Mouse (Mus musculus) midbrain, embryonic 11.5 days (tissue): ENCODE results near the gene H2afy2. TPM values are rescaled to one million over a fixed set of nuclear protein-coding genes. Genes with fewer than 3 reads are reported as not detected.

Experiments used
- ATAC-seq: fragments of 200-750 bp; cut with Nextera tagmentation; 2 replicates; pipeline ENCODE4 v1.8.0; 2017; ENCODE audit warnings: moderate TSS enrichment, moderate library complexity; ENCODE audit not compliant: low FRiP score
- DNase-seq: peaks from one replicate; pipeline ENCODE4 v3.0.0; 2015; ENCODE audit warnings: low spot score; ENCODE audit errors: missing footprints
- H3K27ac ChIP-seq: fragments of 300-500 bp; sonication (generic); 2 replicates; pipeline ENCODE4 v1.5.1; 2014; ENCODE audit warnings: low read depth, low read length
- H3K27me3 ChIP-seq: fragments of 300-500 bp; sonication (generic); 2 replicates; pipeline ENCODE4 v1.6.1; 2014; ENCODE audit warnings: mild to moderate bottlenecking, low read length, moderate library complexity, mixed read lengths; ENCODE audit not compliant: control insufficient read depth, insufficient read depth
- H3K36me3 ChIP-seq: fragments of 300-500 bp; sonication (generic); 2 replicates; pipeline ENCODE4 v1.6.1; 2014; ENCODE audit warnings: mild to moderate bottlenecking, low read length, moderate library complexity, mixed read lengths; ENCODE audit not compliant: control insufficient read depth, insufficient read depth
- H3K4me1 ChIP-seq: fragments of 300-500 bp; sonication (generic); 2 replicates; pipeline ENCODE4 v1.6.1; 2014; ENCODE audit warnings: low read length; ENCODE audit not compliant: control insufficient read depth, insufficient read depth
- H3K4me2 ChIP-seq: fragments of 300-500 bp; sonication (generic); 2 replicates; pipeline ENCODE4 v1.6.1; 2014; ENCODE audit warnings: mild to moderate bottlenecking, moderate library complexity
- H3K4me3 ChIP-seq: fragments of 300-500 bp; sonication (generic); 2 replicates; pipeline ENCODE4 v1.5.1; 2014; ENCODE audit warnings: low read depth, low read length
- H3K9ac ChIP-seq: fragments of 300-500 bp; sonication (generic); 2 replicates; pipeline ENCODE4 v1.6.1; 2014; ENCODE audit warnings: low read length
- H3K9me3 ChIP-seq: fragments of 300-500 bp; sonication (generic); 2 replicates; pipeline ENCODE4 v1.6.1; 2016; ENCODE audit warnings: low read length; ENCODE audit not compliant: control insufficient read depth
- WGBS: fragments of 180-500 bp; shearing (Covaris S2); extraction: QIAGEN DNeasy Blood & Tissue Kit; methylation state at CpG from one replicate; pipeline ENCODE4 v1.1.7; 2014; 5-methylcytosine and 5-hydroxymethylcytosine counted together
- polyA plus RNA-seq: library from polyadenylated mRNA; unstranded; fragments of >200 nt; fragmentation: Nextera tagmentation; extraction: Ambion mirVana; gene quantifications from 2 replicates; pipeline ENCODE4 v1.2.1, GENCODE M21; 2014

Gene H2afy2
- polyA plus RNA-seq, 1 experiment from 2014 or later: 272 TPM

GRCm38 (mm10) chr10:61825979-61826752 lies 42.2 kb upstream of the H2afy2 start:
- WGBS: 72% methylated on average over 13 of the region's 13 CpGs
- peak; percentile 84 for DNase-seq
- peaks cover 14% of the 10 kb centered on the region for H3K4me1 ChIP-seq

GRCm38 (mm10) chr10:61825536-61825935 lies 41.6 kb upstream of the H2afy2 start:
- 52% methylated on average over 5 of the region's 5 CpGs for WGBS
- Histone ChIP-seq H3K36me3 (no peaks in the 10 kb centered on the region), H3K27me3 (no peaks in the 10 kb centered on the region), H3K4me2 (no peak overlapping the region), H3K4me1 (peaks cover 14% of the 10 kb centered on the region), H3K4me3 (no peak overlapping the region), H3K9ac (no peak overlapping the region), H3K9me3 (no peaks in the 10 kb centered on the region), H3K27ac (no peak overlapping the region)
- ATAC-seq: no peak
- peak; percentile 33 for DNase-seq

More at GRCm38 (mm10) chr10:61825979-61826752, 42.2 kb upstream of the H2afy2 start:
- H3K27ac ChIP-seq: no peak overlapping the region
- no peak overlapping the region for H3K4me2 ChIP-seq
- no peak overlapping the region for H3K9ac ChIP-seq
- no peak for ATAC-seq
- no peak overlapping the region for H3K4me3 ChIP-seq
- no peaks in the 10 kb centered on the region for H3K36me3 ChIP-seq
- no peaks in the 10 kb centered on the region for H3K9me3 ChIP-seq
- no peaks in the 10 kb centered on the region for H3K27me3 ChIP-seq

DNA sequence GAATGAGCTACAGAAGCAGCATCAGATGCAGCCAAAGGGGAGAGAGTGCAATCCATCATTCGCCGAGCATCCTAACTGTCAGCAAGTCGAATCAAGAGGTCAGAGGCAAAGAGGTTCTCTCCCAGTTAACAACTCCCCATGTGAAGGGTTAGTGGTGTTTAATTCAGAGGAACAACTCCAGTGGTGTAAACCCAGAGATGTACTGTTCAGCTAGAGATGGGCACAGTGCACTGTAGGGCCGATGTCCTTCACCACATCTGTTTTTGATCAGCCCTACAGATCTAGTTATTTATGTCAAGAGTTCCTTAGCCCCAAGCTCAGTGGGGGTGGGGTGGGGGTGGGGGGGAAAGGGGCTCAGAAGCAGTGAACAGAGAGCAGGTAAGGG lies 39.8 kb upstream of the H2afy2 start:
- Histone ChIP-seq H3K9me3 (no peaks in the 10 kb centered on the region), H3K27me3 (no peaks in the 10 kb centered on the region), H3K4me2 (no peak overlapping the region), H3K4me1 (peaks cover 14% of the 10 kb centered on the region), H3K4me3 (no peak overlapping the region), H3K9ac (no peak overlapping the region), H3K36me3 (no peaks in the 10 kb centered on the region), H3K27ac (no peak overlapping the region)
- 92% methylated on average over 4 of the region's 4 CpGs for WGBS
- ATAC-seq (no peak), DNase-seq (peak; percentile 73)

GRCm38 (mm10) chr10:61822968-61823730 lies 39.2 kb upstream of the H2afy2 start:
- WGBS: 72% methylated on average over 7 of the region's 7 CpGs
- no peaks in the 10 kb centered on the region for H3K9me3 ChIP-seq
- H3K4me3 ChIP-seq: no peak overlapping the region
- DNase-seq (peak; percentile 59), ATAC-seq (no peak)
- H3K4me2 ChIP-seq: no peak overlapping the region
- H3K36me3 ChIP-seq: no peaks in the 10 kb centered on the region
- H3K27ac ChIP-seq: no peak overlapping the region
- H3K4me1 ChIP-seq: peaks cover 14% of the 10 kb centered on the region
- no peaks in the 10 kb centered on the region for H3K27me3 ChIP-seq
- H3K9ac ChIP-seq: no peak overlapping the region

GRCm38 (mm10) chr10:61820050-61820449 lies 36.1 kb upstream of the H2afy2 start:
- Histone ChIP-seq H3K4me1 (no peaks in the 10 kb centered on the region), H3K27me3 (no peaks in the 10 kb centered on the region), H3K9ac (no peak overlapping the region), H3K4me2 (no peak overlapping the region), H3K4me3 (no peak overlapping the region), H3K36me3 (no peaks in the 10 kb centered on the region), H3K27ac (no peak overlapping the region), H3K9me3 (no peaks in the 10 kb centered on the region)
- ATAC-seq: no peak
- DNase-seq: peak; percentile 73
- 55% methylated on average over 9 of the region's 9 CpGs for WGBS

DNA sequence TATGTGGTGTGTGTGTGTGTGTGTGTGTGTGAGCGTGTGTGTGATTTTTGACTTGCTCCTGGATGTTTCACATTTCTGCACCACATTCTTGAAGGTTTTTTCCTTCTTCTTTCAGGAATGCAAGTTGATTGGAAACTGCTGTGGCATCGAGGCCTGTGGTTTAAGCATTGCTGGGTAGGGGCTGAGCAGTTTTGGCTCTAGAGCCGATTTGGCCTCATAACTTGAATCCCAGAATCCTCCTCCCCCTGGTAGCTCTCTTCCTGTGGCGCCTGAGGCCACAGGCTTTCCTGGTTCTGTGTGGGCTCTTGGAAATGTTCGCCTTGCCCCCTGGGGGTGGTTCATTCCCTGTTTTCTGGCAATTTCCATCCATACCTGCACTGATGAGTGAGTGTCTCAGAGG lies 28.0 kb upstream of the H2afy2 start:
- ATAC-seq: no peak
- H3K36me3 ChIP-seq: no peaks in the 10 kb centered on the region
- peak; percentile 75 for DNase-seq
- no peak overlapping the region for H3K4me2 ChIP-seq
- H3K4me1 ChIP-seq: no peaks in the 10 kb centered on the region
- H3K9ac ChIP-seq: no peak overlapping the region
- H3K9me3 ChIP-seq: no peaks in the 10 kb centered on the region
- no peak overlapping the region for H3K4me3 ChIP-seq
- H3K27me3 ChIP-seq: no peaks in the 10 kb centered on the region
- WGBS: 78% methylated on average over 5 of the region's 5 CpGs
- no peak overlapping the region for H3K27ac ChIP-seq

GRCm38 (mm10) chr10:61798133-61798576 lies 14.2 kb upstream of the H2afy2 start:
- 91% methylated on average over 15 of the region's 15 CpGs for WGBS
- ATAC-seq: no peak

DNA sequence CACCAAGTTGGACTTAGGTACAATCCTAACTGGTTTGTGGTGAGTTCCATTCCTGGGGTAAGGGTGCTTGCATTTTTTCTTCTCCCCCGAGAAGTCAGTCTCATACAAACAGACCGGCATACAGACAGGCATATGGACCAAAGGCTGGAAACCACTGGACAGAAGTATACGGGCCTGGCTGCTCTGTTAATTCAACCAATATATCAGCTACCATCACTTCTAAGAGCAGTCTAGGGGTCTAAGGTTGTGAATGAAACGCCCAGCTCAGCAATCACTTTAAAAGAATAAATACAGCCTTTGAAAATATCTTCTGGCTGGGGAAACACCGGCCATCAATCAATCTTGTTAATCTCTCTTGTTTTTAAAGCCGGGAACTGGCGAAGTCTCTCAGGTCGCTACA lies 11.5 kb upstream of the H2afy2 start:
- H3K9ac ChIP-seq: no peak overlapping the region
- no peak overlapping the region for H3K4me3 ChIP-seq
- DNase-seq: peak; percentile 73
- no peaks in the 10 kb centered on the region for H3K36me3 ChIP-seq
- peaks cover 2% of the 10 kb centered on the region; the same call in 1 of the 2 replicates for H3K4me1 ChIP-seq
- no peaks in the 10 kb centered on the region for H3K27me3 ChIP-seq
- no peak overlapping the region for H3K27ac ChIP-seq
- no peaks in the 10 kb centered on the region for H3K9me3 ChIP-seq
- no peak overlapping the region for H3K4me2 ChIP-seq
- 51% methylated on average over 8 of the region's 8 CpGs for WGBS
- no peak for ATAC-seq

More at GRCm38 (mm10) chr10:61798133-61798576, 14.2 kb upstream of the H2afy2 start:
- H3K4me3 ChIP-seq: no peak overlapping the region
- no peak for DNase-seq
- peaks cover 2% of the 10 kb centered on the region; the same call in 1 of the 2 replicates for H3K4me1 ChIP-seq
- no peak overlapping the region for H3K27ac ChIP-seq
- H3K9ac ChIP-seq: no peak overlapping the region
- no peaks in the 10 kb centered on the region for H3K36me3 ChIP-seq
- H3K9me3 ChIP-seq: no peaks in the 10 kb centered on the region
- no peak overlapping the region for H3K4me2 ChIP-seq
- no peaks in the 10 kb centered on the region for H3K27me3 ChIP-seq

GRCm38 (mm10) chr10:61794971-61795370 lies 11.0 kb upstream of the H2afy2 start:
- Histone ChIP-seq H3K9ac (no peak overlapping the region), H3K36me3 (no peaks in the 10 kb centered on the region), H3K27me3 (no peaks in the 10 kb centered on the region), H3K4me2 (no peak overlapping the region), H3K27ac (no peak overlapping the region), H3K4me1 (peaks cover 2% of the 10 kb centered on the region; the same call in 1 of the 2 replicates), H3K9me3 (no peaks in the 10 kb centered on the region), H3K4me3 (no peak overlapping the region)
- no peak for ATAC-seq
- DNase-seq: peak; percentile 12
- 77% methylated on average over 10 of the region's 10 CpGs for WGBS
